Mouse (Mus musculus): ENCODE results near the gene Nr1i2. TPM values are rescaled to one million over a fixed set of nuclear protein-coding genes. Genes with fewer than 3 reads are reported as not detected.
"Not testable (repeated sequence)": the region's sequence is repeated elsewhere in the genome, so short reads cannot be mapped to it uniquely, and the experiment has no call there.

The Nr1i2 gene
- total RNA-seq, 1 experiment, result 0.18 TPM

DNA sequence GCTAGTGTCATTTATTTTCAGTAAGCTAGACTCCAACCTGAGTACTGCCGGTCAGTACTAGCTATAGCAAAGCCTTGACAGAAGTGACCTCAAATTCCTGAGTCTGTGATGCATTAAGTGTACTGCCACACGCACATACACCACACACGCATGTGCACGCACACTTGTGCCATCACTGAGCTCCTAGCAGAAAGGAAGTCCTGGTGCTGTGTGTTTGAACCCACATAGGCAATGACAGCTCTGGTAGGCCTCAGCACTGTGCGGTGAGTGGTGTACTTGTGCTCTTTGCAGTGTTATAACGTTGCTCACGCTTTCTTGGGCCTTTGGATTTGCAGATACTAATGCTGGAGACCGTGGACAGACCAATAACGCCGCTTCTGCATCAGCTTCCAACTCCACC is 54.5 kb downstream of the Nr1i2 start:
- no peak for TF ChIP-seq HCFC1 (IDR thresholded peaks at IDR 0.05; ENCODE audit: borderline replicate concordance, insufficient read depth, low read length)
- TF ChIP-seq CHD2 (IDR thresholded peaks at IDR 0.05; ENCODE audit: low read depth, low read length), result no peak
- no peak for TF ChIP-seq MAFK (IDR thresholded peaks at IDR 0.05; ENCODE audit: insufficient read depth, low read depth, low read length)
- no peak for TF ChIP-seq ZNF384 (IDR thresholded peaks at IDR 0.05; ENCODE audit: low read depth, low read length)
- TF ChIP-seq ZC3H11A (IDR thresholded peaks at IDR 0.05; ENCODE audit: borderline replicate concordance, low read depth, low read length), result no peak
- peaks cover 4% of the 10 kb centered on the region; the same call in 1 of the 2 replicates for H3K36me3 ChIP-seq (ENCODE audit: control insufficient read depth, insufficient read depth, low read length, poor library complexity, severe bottlenecking)
- no peak overlapping the region for H3K27ac ChIP-seq (ENCODE audit: insufficient read depth, low read depth, low read length, poor library complexity, severe bottlenecking)
- no peak for DNase-seq (ENCODE audit: low read depth, low spot score)
- in situ Hi-C loops (cut with MboI; ENCODE audit: low sequenced_read_pairs in 2 of 2, unreplicated experiment in 2 of 2), result no loop called here
- H3K4me3 ChIP-seq (ENCODE audit: insufficient read depth in 1 of 2, low read depth in 1 of 2, low read length in 2 of 2, poor library complexity in 1 of 2, severe bottlenecking in 1 of 2), result no peak overlapping the region
- no peaks in the 10 kb centered on the region for H3K9me3 ChIP-seq (ENCODE audit: control insufficient read depth, insufficient read depth, low read depth, low read length)
- no peak overlapping the region for H3K9ac ChIP-seq (ENCODE audit: insufficient read depth, low read depth, low read length, poor library complexity, severe bottlenecking)
- no peaks in the 10 kb centered on the region for H3K4me1 ChIP-seq (ENCODE audit: control insufficient read depth in 2 of 2, insufficient read depth in 2 of 2, low read length in 2 of 2, poor library complexity in 1 of 2)

DNA sequence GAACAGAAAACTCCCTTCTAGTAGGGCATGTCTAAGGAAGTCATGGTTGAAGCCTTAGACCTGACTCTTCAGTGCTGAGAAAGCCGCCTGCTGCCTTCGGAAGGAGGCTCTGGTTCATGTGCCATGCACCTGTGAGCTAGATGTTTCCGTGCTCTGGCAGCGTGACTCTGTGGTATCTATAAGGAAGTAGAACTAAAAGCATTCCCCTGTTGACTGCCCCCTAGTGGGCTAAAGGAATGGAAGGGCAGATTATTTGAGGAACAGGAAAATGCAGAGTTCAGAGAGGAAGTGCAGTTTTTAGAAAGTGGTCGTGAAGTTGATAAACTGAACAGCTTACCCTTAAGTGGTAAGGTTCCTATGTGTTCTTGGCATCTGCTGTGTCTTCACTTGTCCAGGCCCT is 54.9 kb downstream of the Nr1i2 start:
- TF ChIP-seq HCFC1 (IDR thresholded peaks at IDR 0.05; ENCODE audit: borderline replicate concordance, insufficient read depth, low read length) (no peak), ZNF384 (IDR thresholded peaks at IDR 0.05; ENCODE audit: low read depth, low read length) (no peak), MAFK (IDR thresholded peaks at IDR 0.05; ENCODE audit: insufficient read depth, low read depth, low read length) (no peak), ZC3H11A (IDR thresholded peaks at IDR 0.05; ENCODE audit: borderline replicate concordance, low read depth, low read length) (peak; percentile 28; the same call in 1 of the 2 replicates), CHD2 (IDR thresholded peaks at IDR 0.05; ENCODE audit: low read depth, low read length) (no peak)
- Histone ChIP-seq H3K27ac (ENCODE audit: insufficient read depth, low read depth, low read length, poor library complexity, severe bottlenecking) (no peak overlapping the region), H3K9me3 (ENCODE audit: control insufficient read depth, insufficient read depth, low read depth, low read length) (no peaks in the 10 kb centered on the region), H3K9ac (ENCODE audit: insufficient read depth, low read depth, low read length, poor library complexity, severe bottlenecking) (no peak overlapping the region), H3K4me1 (ENCODE audit: control insufficient read depth in 2 of 2, insufficient read depth in 2 of 2, low read length in 2 of 2, poor library complexity in 1 of 2) (no peaks in the 10 kb centered on the region), H3K36me3 (ENCODE audit: control insufficient read depth, insufficient read depth, low read length, poor library complexity, severe bottlenecking) (peaks cover 4% of the 10 kb centered on the region; the same call in 1 of the 2 replicates), H3K4me3 (ENCODE audit: insufficient read depth in 1 of 2, low read depth in 1 of 2, low read length in 2 of 2, poor library complexity in 1 of 2, severe bottlenecking in 1 of 2) (no peak overlapping the region)
- in situ Hi-C loops (cut with MboI; ENCODE audit: low sequenced_read_pairs in 2 of 2, unreplicated experiment in 2 of 2), result no loop called here
- peak; percentile 49 for DNase-seq (ENCODE audit: low read depth, low spot score)

DNA sequence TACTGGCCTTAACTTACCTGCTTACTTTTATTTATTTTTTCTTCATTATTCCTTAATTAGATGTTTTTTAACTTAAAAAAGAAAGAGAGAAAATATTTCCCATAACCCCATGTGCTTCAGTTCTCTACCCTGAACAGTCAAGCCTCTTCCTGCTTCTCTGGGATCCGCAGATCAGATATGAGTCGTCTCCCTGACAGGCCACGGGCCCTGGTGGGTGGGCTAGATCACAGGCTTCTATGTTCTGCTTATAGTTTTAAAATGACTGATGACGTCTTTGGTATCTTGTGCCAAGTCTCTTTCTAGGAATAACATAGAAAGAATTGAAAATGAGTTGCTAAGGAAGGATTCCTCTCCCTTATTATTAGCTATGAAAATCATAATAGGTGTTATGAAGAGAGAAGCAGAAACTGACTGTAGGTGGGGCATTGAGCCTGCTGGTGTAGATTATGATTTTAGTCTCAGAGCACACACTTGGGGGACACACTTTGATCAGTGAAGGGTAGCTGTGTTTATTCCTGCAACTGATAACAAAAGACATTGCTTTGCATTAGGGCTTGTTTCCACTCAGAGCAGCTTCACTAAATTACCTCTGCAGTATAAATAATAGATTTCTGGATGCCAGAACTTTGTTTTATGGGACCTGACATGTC is 57.6 kb downstream of the Nr1i2 start:
- TF ChIP-seq ZC3H11A (IDR thresholded peaks at IDR 0.05; ENCODE audit: borderline replicate concordance, low read depth, low read length) (no peak), MAFK (IDR thresholded peaks at IDR 0.05; ENCODE audit: insufficient read depth, low read depth, low read length) (no peak), CHD2 (IDR thresholded peaks at IDR 0.05; ENCODE audit: low read depth, low read length) (no peak), HCFC1 (IDR thresholded peaks at IDR 0.05; ENCODE audit: borderline replicate concordance, insufficient read depth, low read length) (no peak), ZNF384 (IDR thresholded peaks at IDR 0.05; ENCODE audit: low read depth, low read length) (no peak)
- no peaks in the 10 kb centered on the region for H3K4me1 ChIP-seq (ENCODE audit: control insufficient read depth in 2 of 2, insufficient read depth in 2 of 2, low read length in 2 of 2, poor library complexity in 1 of 2)
- DNase-seq (ENCODE audit: low read depth, low spot score), result no peak
- H3K4me3 ChIP-seq (ENCODE audit: insufficient read depth in 1 of 2, low read depth in 1 of 2, low read length in 2 of 2, poor library complexity in 1 of 2, severe bottlenecking in 1 of 2), result no peak overlapping the region
- H3K36me3 ChIP-seq (ENCODE audit: control insufficient read depth, insufficient read depth, low read length, poor library complexity, severe bottlenecking), result peaks cover 4% of the 10 kb centered on the region; the same call in 1 of the 2 replicates
- no peak overlapping the region for H3K9ac ChIP-seq (ENCODE audit: insufficient read depth, low read depth, low read length, poor library complexity, severe bottlenecking)
- no peak overlapping the region for H3K27ac ChIP-seq (ENCODE audit: insufficient read depth, low read depth, low read length, poor library complexity, severe bottlenecking)
- H3K9me3 ChIP-seq (ENCODE audit: control insufficient read depth, insufficient read depth, low read depth, low read length), result no peaks in the 10 kb centered on the region
- in situ Hi-C loops (cut with MboI; ENCODE audit: low sequenced_read_pairs in 2 of 2, unreplicated experiment in 2 of 2), result no loop called here

DNA sequence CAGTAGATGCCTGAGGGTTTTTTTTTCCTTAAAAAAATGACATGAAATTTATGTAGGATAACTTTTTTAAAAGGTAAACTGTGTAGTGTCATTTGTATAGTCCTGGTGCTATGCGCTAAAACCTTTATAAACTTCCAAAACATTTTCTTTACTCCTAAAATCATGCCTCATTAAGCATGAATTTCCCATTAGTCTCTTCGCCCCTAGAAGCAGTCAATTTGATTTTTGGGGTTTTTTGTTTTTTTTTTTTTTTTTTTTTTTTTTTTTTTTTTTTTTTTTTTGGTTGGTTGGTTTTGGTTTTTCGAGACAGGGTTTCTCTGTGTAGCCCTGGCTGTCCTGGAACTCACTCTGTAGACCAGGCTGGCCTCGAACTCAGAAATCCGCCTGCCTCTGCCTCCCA is 72.1 kb downstream of the Nr1i2 start:
- H3K4me1 ChIP-seq (ENCODE audit: control insufficient read depth in 2 of 2, insufficient read depth in 2 of 2, low read length in 2 of 2, poor library complexity in 1 of 2); H3K4me3 ChIP-seq (ENCODE audit: insufficient read depth in 1 of 2, low read depth in 1 of 2, low read length in 2 of 2, poor library complexity in 1 of 2, severe bottlenecking in 1 of 2); H3K9me3 ChIP-seq (ENCODE audit: control insufficient read depth, insufficient read depth, low read depth, low read length); DNase-seq (ENCODE audit: low read depth, low spot score); H3K36me3 ChIP-seq (ENCODE audit: control insufficient read depth, insufficient read depth, low read length, poor library complexity, severe bottlenecking); H3K9ac ChIP-seq (ENCODE audit: insufficient read depth, low read depth, low read length, poor library complexity, severe bottlenecking); in situ Hi-C loops (cut with MboI; ENCODE audit: low sequenced_read_pairs in 2 of 2, unreplicated experiment in 2 of 2); H3K27ac ChIP-seq (ENCODE audit: insufficient read depth, low read depth, low read length, poor library complexity, severe bottlenecking): not testable (repeated sequence)
- peak; percentile 66 for TF ChIP-seq ZNF384 (IDR thresholded peaks at IDR 0.05; ENCODE audit: low read depth, low read length)

DNA sequence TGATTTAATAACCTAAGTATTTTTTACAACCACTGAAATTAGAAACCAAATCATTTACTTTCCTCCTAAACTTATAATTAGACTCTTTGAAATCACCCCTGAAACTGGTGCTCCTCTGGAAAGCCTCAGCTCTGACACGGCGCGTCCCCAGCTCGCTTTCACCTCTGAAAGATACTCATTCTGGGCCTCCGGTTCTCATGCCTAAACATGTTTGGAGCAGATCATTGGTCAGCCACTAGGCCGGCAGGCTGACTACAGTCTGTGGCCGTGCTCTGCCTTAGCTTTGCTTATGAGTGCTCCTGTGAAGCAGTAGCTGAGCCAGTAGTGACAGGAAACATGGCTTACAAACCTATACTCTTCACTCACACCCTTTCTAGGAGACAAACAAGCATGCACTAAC is 89.4 kb downstream of the Nr1i2 start:
- TF ChIP-seq ZC3H11A (IDR thresholded peaks at IDR 0.05; ENCODE audit: borderline replicate concordance, low read depth, low read length) (no peak), HCFC1 (IDR thresholded peaks at IDR 0.05; ENCODE audit: borderline replicate concordance, insufficient read depth, low read length) (no peak), CHD2 (IDR thresholded peaks at IDR 0.05; ENCODE audit: low read depth, low read length) (no peak), MAFK (IDR thresholded peaks at IDR 0.05; ENCODE audit: insufficient read depth, low read depth, low read length) (no peak), ZNF384 (IDR thresholded peaks at IDR 0.05; ENCODE audit: low read depth, low read length) (no peak)
- H3K9me3 ChIP-seq (ENCODE audit: control insufficient read depth, insufficient read depth, low read depth, low read length), result no peaks in the 10 kb centered on the region
- H3K27ac ChIP-seq (ENCODE audit: insufficient read depth, low read depth, low read length, poor library complexity, severe bottlenecking), result no peak overlapping the region
- no peak overlapping the region for H3K9ac ChIP-seq (ENCODE audit: insufficient read depth, low read depth, low read length, poor library complexity, severe bottlenecking)
- in situ Hi-C loops (cut with MboI; ENCODE audit: low sequenced_read_pairs in 2 of 2, unreplicated experiment in 2 of 2), result no loop called here
- H3K4me3 ChIP-seq (ENCODE audit: insufficient read depth in 1 of 2, low read depth in 1 of 2, low read length in 2 of 2, poor library complexity in 1 of 2, severe bottlenecking in 1 of 2), result no peak overlapping the region
- H3K4me1 ChIP-seq (ENCODE audit: control insufficient read depth in 2 of 2, insufficient read depth in 2 of 2, low read length in 2 of 2, poor library complexity in 1 of 2), result no peaks in the 10 kb centered on the region
- H3K36me3 ChIP-seq (ENCODE audit: control insufficient read depth, insufficient read depth, low read length, poor library complexity, severe bottlenecking), result peaks cover 3% of the 10 kb centered on the region
- no peak for DNase-seq (ENCODE audit: low read depth, low spot score)

Measured in ES-E14 (cell line).